Mouse (Mus musculus) bone marrow, adult 2 months (tissue): ENCODE results near the gene Clec4a2. TPM values are rescaled to one million over a fixed set of nuclear protein-coding genes. Genes with fewer than 3 reads are reported as not detected.
"Not testable (repeated sequence)": the region's sequence is repeated elsewhere in the genome, so short reads cannot be mapped to it uniquely, and the experiment has no call there.

ENCODE experiments used
- H3K27ac ChIP-seq: fragments of 200-500 bp; 2 replicates; pipeline ENCODE4 v1.5.1; 2012; ENCODE audit warnings: low read depth, mild to moderate bottlenecking, control low read depth, inconsistent platforms, low read length; ENCODE audit not compliant: control insufficient read depth, poor library complexity, insufficient read depth
- H3K4me1 ChIP-seq: fragments of 200-500 bp; 2 replicates; pipeline ENCODE4 v1.6.1; 2011; ENCODE audit warnings: low read length; ENCODE audit not compliant: control insufficient read depth, insufficient read depth
- H3K4me3 ChIP-seq: fragments of 200-500 bp; replicated peaks from 2 replicates; pipeline ENCODE3; 2011; ENCODE audit warnings: mild to moderate bottlenecking, low read depth, low read length, control low read depth; ENCODE audit not compliant: control insufficient read depth
- CTCF ChIP-seq: fragments of 200-500 bp; IDR thresholded peaks from 2 replicates; pipeline ENCODE4 v1.5.1; 2011; ENCODE audit warnings: low read length, control low read depth; ENCODE audit not compliant: control insufficient read depth, insufficient read depth
- POLR2A ChIP-seq: fragments of 200-500 bp; IDR thresholded peaks from 2 replicates; pipeline ENCODE4 v1.6.1; 2011; ENCODE audit warnings: low read depth, mild to moderate bottlenecking, control low read depth, low read length, borderline replicate concordance; ENCODE audit not compliant: control insufficient read depth
- WGBS: fragments of 180-500 bp; shearing (Covaris S2); methylation state at CpG from one replicate; pipeline ENCODE4 v1.1.7; 2018; 5-methylcytosine and 5-hydroxymethylcytosine counted together
- polyA plus RNA-seq: library from polyadenylated mRNA; stranded (reverse); fragments of >200 nt; gene quantifications from 2 replicates; pipeline ENCODE4 v1.2.4, GENCODE M21; 2011; ENCODE audit warnings: low replicate concordance; ENCODE audit not compliant: missing spikeins, insufficient read depth, insufficient read length

Gene Clec4a2
- 24.0 and 73.2 TPM in 2 replicates for polyA plus RNA-seq

DNA sequence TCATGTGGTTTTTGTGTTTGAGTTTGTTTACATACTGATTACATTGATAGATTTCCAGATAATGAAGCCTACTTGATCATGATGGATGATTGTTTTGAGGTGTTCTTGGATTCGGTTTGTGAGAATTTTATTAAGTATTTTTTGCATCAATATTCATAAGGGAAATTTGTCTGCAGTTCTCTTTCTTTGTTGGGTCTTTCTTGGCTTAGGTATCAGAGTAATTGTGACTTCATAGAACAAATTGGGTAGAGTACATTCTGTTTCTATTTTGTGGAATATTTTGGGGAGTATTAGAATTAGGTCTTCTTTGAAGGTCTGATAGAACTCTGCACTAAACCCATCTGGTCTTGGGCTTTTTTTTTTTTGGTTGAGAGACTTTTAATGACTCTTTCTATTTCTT lies at the start of gene Clec4a2:
Clec4a2 (plus strand) TSS at position 301 of the 400 bp plus-strand sequence.
- H3K4me1 ChIP-seq, H3K27ac ChIP-seq, H3K4me3 ChIP-seq: not testable (repeated sequence)
- 74% methylated on average over 1 of the region's 1 CpGs for WGBS

DNA sequence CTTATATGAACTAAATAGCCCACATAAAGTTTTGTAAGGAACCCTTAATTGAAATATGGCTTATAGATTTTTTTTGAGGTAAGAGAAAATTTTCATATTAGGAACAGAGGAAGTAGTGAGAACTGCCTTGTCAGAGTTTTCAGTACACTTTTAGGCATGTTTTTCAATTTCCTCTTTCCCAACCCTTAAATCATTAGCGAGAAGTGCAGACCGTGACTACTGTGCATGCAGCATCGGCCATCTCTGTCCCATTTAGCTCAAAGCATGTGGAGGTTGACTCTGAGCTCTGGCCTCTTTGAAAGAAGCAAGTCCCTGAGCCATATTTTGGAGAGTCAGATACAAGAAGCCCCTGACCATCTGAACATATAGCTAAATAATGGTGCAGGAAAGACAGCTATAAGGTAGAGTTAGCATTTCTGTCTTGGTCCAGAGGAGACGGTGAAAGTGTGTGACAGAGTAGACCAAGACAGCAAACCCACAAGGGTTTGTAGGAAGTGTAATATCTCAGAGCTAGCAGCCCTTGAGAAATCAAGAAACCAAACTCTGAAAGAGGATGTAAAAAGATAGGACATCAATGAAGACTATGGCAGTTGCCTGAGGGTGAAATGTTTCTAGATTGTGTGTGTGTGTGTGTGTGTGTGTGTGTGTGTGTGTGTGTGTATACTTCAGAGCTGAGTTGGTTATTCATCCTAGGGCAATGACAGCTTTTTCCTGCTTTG lies 10.9 kb upstream of the Clec4a2 start:
- no peak overlapping the region for H3K4me3 ChIP-seq
- 6% methylated on average over 4 of the region's 4 CpGs for WGBS
- TF ChIP-seq CTCF: no peak
- TF ChIP-seq POLR2A: no peak
- H3K27ac ChIP-seq: peak overlapping the region; percentile 91
- H3K4me1 ChIP-seq: no peaks in the 10 kb centered on the region; the same call in 1 of the 2 replicates

DNA sequence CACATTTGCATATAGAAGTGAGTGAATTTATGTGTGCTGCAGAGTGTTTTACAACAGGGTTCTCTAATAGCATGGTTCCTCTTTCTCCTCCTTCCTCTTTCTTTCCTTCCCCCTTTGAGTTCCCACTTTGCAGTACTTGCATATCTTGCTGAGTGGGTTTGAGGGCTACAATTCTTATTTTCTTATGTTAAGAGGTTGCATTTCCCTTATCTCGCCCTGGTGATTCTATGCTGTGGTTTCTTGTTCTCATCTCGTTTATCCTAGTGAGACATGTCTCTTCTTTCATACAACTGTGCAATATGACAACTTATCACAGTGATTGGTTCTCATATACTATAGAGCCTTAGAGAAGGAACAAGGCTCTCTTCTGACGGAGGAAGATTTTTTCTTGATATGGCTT lies 17.0 kb downstream of the Clec4a2 start:
- TF ChIP-seq CTCF (no peak), POLR2A (no peak)
- WGBS: 3% methylated on average over 3 of the region's 3 CpGs
- Histone ChIP-seq H3K27ac (no peak overlapping the region; the same call in 1 of the 2 replicates), H3K4me3 (peak overlapping the region; percentile 54), H3K4me1 (peaks cover 4% of the 10 kb centered on the region)

DNA sequence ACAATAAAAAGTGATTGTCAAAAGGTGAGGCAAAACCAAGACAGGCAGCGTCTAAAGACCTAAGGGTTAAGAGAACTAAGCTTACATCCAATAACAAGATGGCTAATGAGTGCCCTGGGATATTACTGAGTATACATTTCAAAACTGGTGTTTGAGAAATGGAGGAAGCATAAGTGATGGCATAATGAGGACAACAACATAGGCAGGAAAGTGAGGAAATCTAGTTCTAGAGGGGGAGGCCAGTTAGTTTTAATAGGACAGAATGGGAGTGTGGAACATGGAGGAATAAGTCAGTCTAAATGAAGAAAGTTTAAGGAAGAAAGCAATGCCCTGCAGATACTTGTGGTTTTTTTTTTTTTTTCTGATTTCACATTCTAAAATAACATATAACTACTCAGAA lies 20.9 kb downstream of the Clec4a2 start:
- TF ChIP-seq POLR2A (no peak), CTCF (no peak)
- no peak overlapping the region for H3K27ac ChIP-seq
- 27% methylated on average over 1 of the region's 1 CpGs for WGBS
- H3K4me3 ChIP-seq: no peak overlapping the region
- peaks cover 1% of the 10 kb centered on the region for H3K4me1 ChIP-seq

DNA sequence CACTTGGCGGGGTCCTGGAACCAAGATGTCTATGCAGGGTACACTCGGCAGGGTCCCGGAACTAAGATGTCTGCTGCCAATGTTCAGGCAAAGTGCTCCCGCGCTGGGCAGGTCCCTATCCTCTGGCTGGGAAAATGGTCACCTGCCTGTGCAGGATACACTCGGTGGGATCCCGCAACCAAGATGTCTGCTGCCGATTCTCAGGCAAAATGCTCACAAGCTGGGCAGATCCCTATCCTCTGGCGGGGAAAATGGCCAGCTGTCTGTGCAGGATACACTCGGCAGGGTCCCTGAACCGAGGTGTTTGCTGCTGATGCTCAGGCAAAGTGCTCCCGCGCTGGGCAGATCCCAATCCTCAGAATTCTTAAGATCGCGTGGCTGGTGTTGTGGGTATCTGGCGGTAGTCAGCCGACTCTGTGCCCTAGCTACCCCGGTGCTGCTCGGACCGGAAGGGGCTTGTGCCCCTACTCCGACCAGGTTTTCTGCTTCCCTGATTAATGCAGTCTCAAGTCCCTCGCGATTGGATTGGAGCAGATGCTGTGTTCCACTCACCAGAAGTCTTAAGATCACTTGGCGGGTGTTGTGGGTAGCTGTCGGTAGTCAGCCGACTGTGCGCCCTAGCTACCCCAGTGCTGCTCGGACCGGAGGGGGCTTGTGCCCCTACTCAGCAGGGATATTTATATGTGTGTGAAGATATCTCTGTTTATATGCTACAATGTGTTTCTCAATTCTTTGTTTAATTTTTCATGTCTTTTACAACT lies 31.7 kb downstream of the Clec4a2 start:
- H3K4me1 ChIP-seq, H3K4me3 ChIP-seq, H3K27ac ChIP-seq: not testable (repeated sequence)
- WGBS: 75% methylated on average over 29 of the region's 29 CpGs

DNA sequence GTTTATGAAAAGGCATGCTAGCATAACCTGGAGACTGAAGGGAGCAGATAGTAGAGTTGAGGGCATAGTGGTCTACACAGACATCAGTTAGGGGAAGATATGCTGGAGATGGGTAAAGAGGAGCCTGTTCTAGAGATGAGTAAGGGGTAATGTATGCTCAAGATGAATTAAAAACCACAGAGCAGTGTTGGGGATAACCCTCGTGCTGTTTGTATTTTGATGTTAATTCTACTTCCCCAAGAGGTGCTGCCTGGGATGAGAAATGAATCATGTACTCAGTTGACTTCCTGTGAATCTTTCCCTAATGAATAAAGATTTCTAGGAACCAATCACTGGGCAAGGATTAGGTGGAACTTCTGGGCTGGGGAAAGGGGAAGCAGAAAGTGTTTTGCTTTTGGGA lies 63.9 kb downstream of the Clec4a2 start:
- no peak overlapping the region for H3K27ac ChIP-seq
- H3K4me1 ChIP-seq: peaks cover 3% of the 10 kb centered on the region
- WGBS: 3% methylated on average over 1 of the region's 1 CpGs
- TF ChIP-seq POLR2A: no peak
- no peak for TF ChIP-seq CTCF
- H3K4me3 ChIP-seq: no peak overlapping the region

DNA sequence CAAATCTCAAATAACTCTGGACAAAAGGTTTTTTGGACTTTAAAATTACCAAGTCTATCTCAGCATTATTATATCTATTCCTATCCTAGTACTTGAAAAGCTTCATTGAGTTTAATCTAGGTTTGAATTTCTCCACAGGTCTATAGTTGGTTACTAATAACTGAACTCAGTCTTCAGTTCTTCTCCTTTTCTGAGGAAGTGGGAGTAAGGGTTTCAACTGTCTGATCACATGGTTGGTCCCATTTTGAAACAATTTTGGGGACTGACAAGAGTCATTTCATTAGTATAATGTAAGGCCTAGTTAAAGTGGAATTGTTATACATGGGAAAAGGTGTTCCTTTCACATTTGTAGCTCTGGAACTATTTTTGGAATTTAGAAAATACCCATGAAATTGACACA lies 64.8 kb downstream of the Clec4a2 start:
- H3K27ac ChIP-seq: no peak overlapping the region
- H3K4me1 ChIP-seq: peaks cover 3% of the 10 kb centered on the region
- TF ChIP-seq POLR2A: no peak
- no peak for TF ChIP-seq CTCF
- no peak overlapping the region for H3K4me3 ChIP-seq

DNA sequence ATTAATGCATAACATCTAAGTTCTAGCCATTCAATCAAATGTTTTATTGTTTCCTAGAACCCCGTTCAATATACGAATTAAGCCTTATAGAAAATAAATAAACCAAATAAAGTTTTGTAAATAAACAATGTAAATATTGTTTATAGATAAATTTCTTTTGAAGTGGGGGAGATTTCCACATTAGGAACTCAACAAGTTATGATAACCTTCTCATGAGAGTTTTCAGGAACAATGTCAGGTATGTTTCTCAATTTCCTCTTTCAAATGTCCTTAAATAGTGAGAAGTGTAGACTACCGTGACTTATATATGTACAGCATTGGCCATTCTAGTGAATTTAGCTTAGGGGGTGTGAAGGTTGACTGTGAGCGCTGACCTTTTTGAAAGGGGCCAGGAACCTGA lies 66.4 kb downstream of the Clec4a2 start, which contains the start of gene Clec4b2:
Clec4b2 (plus strand) TSS at position 301 of the 400 bp plus-strand sequence.
- Histone ChIP-seq H3K27ac (no peak within 1 kb of the TSS), H3K4me1 (peaks cover 3% of the 10 kb centered on the region), H3K4me3 (peak within 1 kb of the TSS; percentile 58)
- 68% methylated on average over 4 of the region's 4 CpGs for WGBS
- TF ChIP-seq POLR2A (no peak), CTCF (no peak)
